Mouse (Mus musculus): ENCODE measurements around the gene Mtch1.

The Mtch1 gene

GRCm38 (mm10) chr17:29305058-29305806, 42.5 kb downstream of the Mtch1 start:
- no peak for DNase-seq (ENCODE audit: low read depth, low spot score)

GRCm38 (mm10) chr17:29304376-29305057, 43.2 kb downstream of the Mtch1 start:
- DNase-seq (ENCODE audit: low read depth, low spot score), result no peak

GRCm38 (mm10) chr17:29303856-29304255, 43.9 kb downstream of the Mtch1 start:
- DNase-seq (ENCODE audit: low read depth, low spot score), result no peak

- no peak for DNase-seq (ENCODE audit: low read depth, low spot score)
Measured at GRCm38 (mm10) chr17:29303087-29303486, 44.6 kb downstream of the Mtch1 start.

GRCm38 (mm10) chr17:29302149-29302548, 45.6 kb downstream of the Mtch1 start:
- no peak for DNase-seq (ENCODE audit: low read depth, low spot score)

GRCm38 (mm10) chr17:29301421-29301820, 46.3 kb downstream of the Mtch1 start:
- no peak for DNase-seq (ENCODE audit: low read depth, low spot score)

- no peak for DNase-seq (ENCODE audit: low read depth, low spot score)
Measured at GRCm38 (mm10) chr17:29300926-29301325, 46.8 kb downstream of the Mtch1 start.

GRCm38 (mm10) chr17:29299282-29299681, 48.5 kb downstream of the Mtch1 start:
- no peak for DNase-seq (ENCODE audit: low read depth, low spot score)

GRCm38 (mm10) chr17:29297813-29298212, 49.9 kb downstream of the Mtch1 start:
- DNase-seq (ENCODE audit: low read depth, low spot score), result no peak

GRCm38 (mm10) chr17:29297321-29297720, 50.4 kb downstream of the Mtch1 start:
- DNase-seq (ENCODE audit: low read depth, low spot score), result no peak

GRCm38 (mm10) chr17:29295835-29296234, 51.9 kb downstream of the Mtch1 start:
- DNase-seq (ENCODE audit: low read depth, low spot score), result no peak

GRCm38 (mm10) chr17:29293807-29294605, 53.7 kb downstream of the Mtch1 start:
- DNase-seq (ENCODE audit: low read depth, low spot score), result no peak

- no peak for DNase-seq (ENCODE audit: low read depth, low spot score)
Measured at GRCm38 (mm10) chr17:29292996-29293395, 54.7 kb downstream of the Mtch1 start.

GRCm38 (mm10) chr17:29291793-29292192, 55.9 kb downstream of the Mtch1 start:
- DNase-seq (ENCODE audit: low read depth, low spot score), result no peak

GRCm38 (mm10) chr17:29282216-29282952, 65.3 kb downstream of the Mtch1 start:
- DNase-seq (ENCODE audit: low read depth, low spot score), result no peak
